Mouse (Mus musculus) small intestine, adult 2 months (tissue): ENCODE results near the gene Castor1.

Source experiments
- CTCF ChIP-seq: fragments of 200-500 bp; IDR thresholded peaks from 2 replicates; pipeline ENCODE4 v1.5.1; 2012; ENCODE audit warnings: low read depth, mild to moderate bottlenecking, control low read depth, inconsistent platforms, low read length, moderate library complexity, mixed read lengths; ENCODE audit not compliant: insufficient replicate concordance, insufficient read length; ENCODE audit errors: extremely low read depth
- POLR2A ChIP-seq: fragments of 200-500 bp; IDR thresholded peaks from 2 replicates; pipeline ENCODE4 v1.6.1; 2012; ENCODE audit warnings: low read depth, mild to moderate bottlenecking, control low read depth, inconsistent platforms, low read length, moderate library complexity

- TF ChIP-seq CTCF (peak; percentile 5; the same call in 1 of the 2 replicates), POLR2A (no peak)
Observed at GRCm38 (mm10) chr11:4217914-4218629, at the start of gene Castor1.
